Mouse (Mus musculus): ENCODE data around the gene Jph2. TPM values are rescaled to one million over a fixed set of nuclear protein-coding genes. Genes with fewer than 3 reads are reported as not detected.

Gene Jph2
- total and polyA plus RNA-seq, 3 experiments: 193 to 391 (median 389) TPM

- Histone ChIP-seq H3K4me3 (no peak overlapping the region), H3K4me1 (ENCODE audit: control insufficient read depth, insufficient read depth, low read length) (peaks cover 10% of the 10 kb centered on the region; the same call in 1 of the 2 replicates), H3K79me2 (replicated peaks; ENCODE audit: control insufficient read depth, insufficient read depth, low read length) (no peaks in the 10 kb centered on the region), H3K27me3 (ENCODE audit: control insufficient read depth, insufficient read depth, low read length) (no peaks in the 10 kb centered on the region), H3K27ac (peak overlapping the region; percentile 40), H3K9ac (ENCODE audit: low read depth, low read length) (no peak overlapping the region), H3K36me3 (ENCODE audit: control insufficient read depth, insufficient read depth, low read length) (peaks cover 4% of the 10 kb centered on the region)
- WGBS: 59% methylated on average over 12 of the region's 12 CpGs
- no peak for DNase-seq
- intact Hi-C loops (cut with DNase I): no loop called here
- TF ChIP-seq EP300 (IDR thresholded peaks at IDR 0.05; ENCODE audit: insufficient read depth, low read depth, low read length): no peak
Observed at GRCm38 (mm10) chr2:163356113-163356840, 41.5 kb downstream of the Jph2 start.

GRCm38 (mm10) chr2:163355666-163356065, 42.1 kb downstream of the Jph2 start:
- peak overlapping the region; percentile 74 for H3K27ac ChIP-seq
- no peaks in the 10 kb centered on the region for H3K27me3 ChIP-seq (ENCODE audit: control insufficient read depth, insufficient read depth, low read length)
- WGBS: 51% methylated on average over 8 of the region's 8 CpGs
- H3K4me3 ChIP-seq: no peak overlapping the region
- intact Hi-C loops (cut with DNase I): no loop called here
- peaks cover 10% of the 10 kb centered on the region; the same call in 1 of the 2 replicates for H3K4me1 ChIP-seq (ENCODE audit: control insufficient read depth, insufficient read depth, low read length)
- peaks cover 4% of the 10 kb centered on the region for H3K36me3 ChIP-seq (ENCODE audit: control insufficient read depth, insufficient read depth, low read length)
- no peak for DNase-seq
- no peak for TF ChIP-seq POLR2A (IDR thresholded peaks at IDR 0.05; ENCODE audit: insufficient read depth, low read depth, low read length)
- TF ChIP-seq CTCF (IDR thresholded peaks at IDR 0.05): no peak
- TF ChIP-seq EP300 (IDR thresholded peaks at IDR 0.05; ENCODE audit: insufficient read depth, low read depth, low read length): no peak
- no peak overlapping the region for H3K9ac ChIP-seq (ENCODE audit: low read depth, low read length)
- H3K79me2 ChIP-seq (replicated peaks; ENCODE audit: control insufficient read depth, insufficient read depth, low read length): no peaks in the 10 kb centered on the region

GRCm38 (mm10) chr2:163353731-163354130, 44.1 kb downstream of the Jph2 start:
- 18% methylated on average over 7 of the region's 7 CpGs for WGBS
- intact Hi-C loops (cut with DNase I): no loop called here
- H3K27me3 ChIP-seq (ENCODE audit: control insufficient read depth, insufficient read depth, low read length): no peaks in the 10 kb centered on the region
- no peaks in the 10 kb centered on the region for H3K79me2 ChIP-seq (replicated peaks; ENCODE audit: control insufficient read depth, insufficient read depth, low read length)
- H3K36me3 ChIP-seq (ENCODE audit: control insufficient read depth, insufficient read depth, low read length): peaks cover 8% of the 10 kb centered on the region
- H3K9ac ChIP-seq (ENCODE audit: low read depth, low read length): no peak overlapping the region; the same call in 1 of the 2 replicates
- no peak for TF ChIP-seq POLR2A (IDR thresholded peaks at IDR 0.05; ENCODE audit: insufficient read depth, low read depth, low read length)
- no peak for TF ChIP-seq CTCF (IDR thresholded peaks at IDR 0.05)
- peak; percentile 81; the same call in 1 of the 2 replicates for TF ChIP-seq EP300 (IDR thresholded peaks at IDR 0.05; ENCODE audit: insufficient read depth, low read depth, low read length)
- H3K4me1 ChIP-seq (ENCODE audit: control insufficient read depth, insufficient read depth, low read length): peaks cover 10% of the 10 kb centered on the region
- peak in 1 of 2 experiments; percentile 64 for DNase-seq
- H3K4me3 ChIP-seq: no peak overlapping the region
- peak overlapping the region; percentile 74 for H3K27ac ChIP-seq

GRCm38 (mm10) chr2:163350443-163350842, 47.4 kb downstream of the Jph2 start:
- intact Hi-C loops (cut with DNase I): no loop called here
- peaks cover 8% of the 10 kb centered on the region for H3K36me3 ChIP-seq (ENCODE audit: control insufficient read depth, insufficient read depth, low read length)
- no peak for DNase-seq
- H3K4me3 ChIP-seq: no peak overlapping the region
- H3K79me2 ChIP-seq (replicated peaks; ENCODE audit: control insufficient read depth, insufficient read depth, low read length): no peaks in the 10 kb centered on the region
- H3K9ac ChIP-seq (ENCODE audit: low read depth, low read length): no peak overlapping the region
- H3K27me3 ChIP-seq (ENCODE audit: control insufficient read depth, insufficient read depth, low read length): no peaks in the 10 kb centered on the region
- 38% methylated on average over 5 of the region's 5 CpGs for WGBS
- no peak for TF ChIP-seq EP300 (IDR thresholded peaks at IDR 0.05; ENCODE audit: insufficient read depth, low read depth, low read length)
- TF ChIP-seq CTCF (IDR thresholded peaks at IDR 0.05): peak; percentile 59
- no peak for TF ChIP-seq POLR2A (IDR thresholded peaks at IDR 0.05; ENCODE audit: insufficient read depth, low read depth, low read length)
- H3K4me1 ChIP-seq (ENCODE audit: control insufficient read depth, insufficient read depth, low read length): peaks cover 8% of the 10 kb centered on the region
- peak overlapping the region; percentile 53 for H3K27ac ChIP-seq

- peaks cover 5% of the 10 kb centered on the region for H3K36me3 ChIP-seq (ENCODE audit: control insufficient read depth, insufficient read depth, low read length)
- no peak overlapping the region for H3K4me3 ChIP-seq
- H3K9ac ChIP-seq (ENCODE audit: low read depth, low read length): no peak overlapping the region
- no peak for TF ChIP-seq EP300 (IDR thresholded peaks at IDR 0.05; ENCODE audit: insufficient read depth, low read depth, low read length)
- TF ChIP-seq POLR2A (IDR thresholded peaks at IDR 0.05; ENCODE audit: insufficient read depth, low read depth, low read length): no peak
- TF ChIP-seq CTCF (IDR thresholded peaks at IDR 0.05): no peak
- H3K27ac ChIP-seq: peak overlapping the region; percentile 53
- no peaks in the 10 kb centered on the region for H3K79me2 ChIP-seq (replicated peaks; ENCODE audit: control insufficient read depth, insufficient read depth, low read length)
- 33% methylated on average over 9 of the region's 9 CpGs for WGBS
- DNase-seq: peak in 1 of 2 experiments; percentile 41
- intact Hi-C loops (cut with DNase I): no loop called here
- H3K27me3 ChIP-seq (ENCODE audit: control insufficient read depth, insufficient read depth, low read length): no peaks in the 10 kb centered on the region
- peaks cover 11% of the 10 kb centered on the region for H3K4me1 ChIP-seq (ENCODE audit: control insufficient read depth, insufficient read depth, low read length)
Observed at GRCm38 (mm10) chr2:163349411-163349810, 48.4 kb downstream of the Jph2 start.

GRCm38 (mm10) chr2:163348677-163349076, 49.1 kb downstream of the Jph2 start:
- WGBS: 62% methylated on average over 7 of the region's 7 CpGs
- H3K4me3 ChIP-seq: no peak overlapping the region
- intact Hi-C loops (cut with DNase I): no loop called here
- H3K27me3 ChIP-seq (ENCODE audit: control insufficient read depth, insufficient read depth, low read length): no peaks in the 10 kb centered on the region
- peaks cover 9% of the 10 kb centered on the region for H3K4me1 ChIP-seq (ENCODE audit: control insufficient read depth, insufficient read depth, low read length)
- H3K27ac ChIP-seq: peak overlapping the region; percentile 53
- peaks cover 7% of the 10 kb centered on the region for H3K36me3 ChIP-seq (ENCODE audit: control insufficient read depth, insufficient read depth, low read length)
- no peaks in the 10 kb centered on the region for H3K79me2 ChIP-seq (replicated peaks; ENCODE audit: control insufficient read depth, insufficient read depth, low read length)
- H3K9ac ChIP-seq (ENCODE audit: low read depth, low read length): no peak overlapping the region
- TF ChIP-seq EP300 (IDR thresholded peaks at IDR 0.05; ENCODE audit: insufficient read depth, low read depth, low read length): no peak
- TF ChIP-seq CTCF (IDR thresholded peaks at IDR 0.05): no peak
- TF ChIP-seq POLR2A (IDR thresholded peaks at IDR 0.05; ENCODE audit: insufficient read depth, low read depth, low read length): no peak
- no peak for DNase-seq

All from heart, adult 2 months (tissue).